Comparison of ENCODE assay signal across 8 mouse cellular contexts in genomic region chrX:152342903-152343302, GRCm38 (mm10). TPM values are rescaled to one million over a fixed set of nuclear protein-coding genes. Genes with fewer than 3 reads are reported as not detected.
DNase-seq lines count a peak whose midpoint lies in the region; ATAC-seq and TF ChIP-seq lines count a peak whose summit lies in the region.

No protein-coding gene starts in this region.

- H3K4me1 ChIP-seq in kidney, adult 2 months (ENCODE audit: control insufficient read depth, insufficient read depth, low read length), result 0 out of 2 replicates have a peak, but pooled peaks cover 3% of the 10 kb centered on the region
- peaks cover 7% of the 10 kb centered on the region; the same call in 1 of the 2 replicates for H3K4me1 ChIP-seq in bone marrow macrophage, adult 2 months (ENCODE audit: control insufficient read depth, insufficient read depth, low read length)
- peaks cover 16% of the 10 kb centered on the region for H3K4me1 ChIP-seq in hindbrain, embryonic 15.5 days (replicated peaks)
- peaks cover 22% of the 10 kb centered on the region for H3K4me1 ChIP-seq in midbrain, embryonic 13.5 days (replicated peaks)

- no peaks in the 10 kb centered on the region for H3K27me3 ChIP-seq in kidney, adult 2 months (replicated peaks; ENCODE audit: control insufficient read depth, insufficient read depth, low read length)
- H3K27me3 ChIP-seq in hindbrain, embryonic 15.5 days, result peaks cover 60% of the 10 kb centered on the region
- H3K27me3 ChIP-seq in midbrain, embryonic 13.5 days, result peaks cover 92% of the 10 kb centered on the region

- no peak for ATAC-seq in hindbrain, embryonic 15.5 days (ENCODE audit: low FRiP score, low read depth)
- no peak for ATAC-seq in midbrain, embryonic 13.5 days

- TF ChIP-seq CTCF in kidney, adult 2 months (conservative IDR thresholded peaks at IDR 0.05; ENCODE audit: insufficient read depth, insufficient read length, low read depth, low read length), result no peak
- TF ChIP-seq CTCF in bone marrow macrophage, adult 2 months (IDR thresholded peaks at IDR 0.05; ENCODE audit: low read depth, low read length), result no peak

- 19% methylated on average over 6 of the region's 6 CpGs for WGBS in kidney, adult 2 months
- WGBS in hindbrain, embryonic 15.5 days, result 31% methylated on average over 6 of the region's 6 CpGs
- WGBS in midbrain, embryonic 13.5 days, result 32% methylated on average over 6 of the region's 6 CpGs

- H3K36me3 ChIP-seq in kidney, adult 2 months (ENCODE audit: control insufficient read depth, insufficient read depth, low read length), result no peaks in the 10 kb centered on the region
- peaks cover 13% of the 10 kb centered on the region; the same call in 1 of the 2 replicates for H3K36me3 ChIP-seq in hindbrain, embryonic 15.5 days
- H3K36me3 ChIP-seq in midbrain, embryonic 13.5 days, result peaks cover 32% of the 10 kb centered on the region

- H3K27ac ChIP-seq in kidney, adult 2 months (ENCODE audit: insufficient read depth, low read depth, low read length), result peak overlapping the region; percentile 71
- peak overlapping the region; percentile 77 for H3K27ac ChIP-seq in bone marrow macrophage, adult 2 months (ENCODE audit: insufficient read depth, low read depth, low read length)
- H3K27ac ChIP-seq in hindbrain, embryonic 15.5 days (replicated peaks), result peak overlapping the region; percentile 91
- H3K27ac ChIP-seq in midbrain, embryonic 13.5 days, result peak overlapping the region; percentile 87

- H3K4me3 ChIP-seq in kidney, adult 2 months (ENCODE audit: insufficient read depth, low read depth, low read length), result peak overlapping the region; percentile 87
- H3K4me3 ChIP-seq in bone marrow macrophage, adult 2 months (ENCODE audit: insufficient read depth, low read length), result peak overlapping the region; percentile 51
- H3K4me3 ChIP-seq in hindbrain, embryonic 15.5 days, result peak overlapping the region; percentile 63
- peak overlapping the region; percentile 65 for H3K4me3 ChIP-seq in midbrain, embryonic 13.5 days (replicated peaks)

- TF ChIP-seq POLR2A in kidney, adult 2 months (IDR thresholded peaks at IDR 0.05; ENCODE audit: low read depth, low read length), result no peak
- TF ChIP-seq POLR2A in bone marrow macrophage, adult 2 months (IDR thresholded peaks at IDR 0.05; ENCODE audit: borderline replicate concordance, low read depth, low read length), result no peak

- peak overlapping the region; percentile 62 for H3K4me2 ChIP-seq in hindbrain, embryonic 15.5 days
- peak overlapping the region; percentile 49 for H3K4me2 ChIP-seq in midbrain, embryonic 13.5 days (replicated peaks)

- no peak overlapping the region for H3K9ac ChIP-seq in hindbrain, embryonic 15.5 days
- no peak overlapping the region for H3K9ac ChIP-seq in midbrain, embryonic 13.5 days (replicated peaks)

- DNase-seq in kidney, adult 2 months, result no peak
- DNase-seq in kidney, adult 9 months, result no peak
- no peak for DNase-seq in adrenal gland, adult 8-10 months
- no peak for DNase-seq in adrenal gland, adult (ENCODE audit: inconsistent age in 2 of 2, low spot score in 1 of 2)
- no peak for DNase-seq in ovary, postnatal 10 days (ENCODE audit: low spot score)

- H3K9me3 ChIP-seq in hindbrain, embryonic 15.5 days, result no peaks in the 10 kb centered on the region
- no peaks in the 10 kb centered on the region for H3K9me3 ChIP-seq in midbrain, embryonic 13.5 days

RNA-seq across cellular contexts. Expression of gene Tspyl2, which starts 0.7 kb away (rescaled TPM):
- polyA plus RNA-seq in kidney, adult 2 months (2012; rRNA removed), result 16.5 and 19.1 TPM in 2 replicates
- 23.6 and 32.4 TPM in 2 replicates for polyA plus RNA-seq in bone marrow macrophage, adult 2 months (2012; ENCODE audit: insufficient read depth, insufficient read length, missing spikeins)
- 53.1 and 63.9 TPM in 2 replicates for polyA plus RNA-seq in hindbrain, embryonic 15.5 days (2015; fragmentation: Nextera tagmentation; extraction: Ambion mirVana)
- polyA plus RNA-seq in midbrain, embryonic 13.5 days (2015; fragmentation: Nextera tagmentation; extraction: Ambion mirVana), result 50.8 and 56.4 TPM in 2 replicates
- total RNA-seq in adrenal gland, adult 8-10 months (2022), result 10 to 100 TPM; 43.6 to 97.6 (median 77.6) TPM

RNA-seq across cellular contexts. Expression of gene Kantr, which starts 15.6 kb away (rescaled TPM):
- 7.1 and 8.4 TPM in 2 replicates for polyA plus RNA-seq in kidney, adult 2 months (2012; rRNA removed)
- polyA plus RNA-seq in bone marrow macrophage, adult 2 months (2012; ENCODE audit: insufficient read depth, insufficient read length, missing spikeins), result 18.9 and 21.0 TPM in 2 replicates
- 30.3 and 32.9 TPM in 2 replicates for polyA plus RNA-seq in hindbrain, embryonic 15.5 days (2015; fragmentation: Nextera tagmentation; extraction: Ambion mirVana)
- polyA plus RNA-seq in midbrain, embryonic 13.5 days (2015; fragmentation: Nextera tagmentation; extraction: Ambion mirVana), result 29.7 and 31.7 TPM in 2 replicates
- 10 to 100 TPM; 12.9 to 21.2 (median 18.2) TPM for total RNA-seq in adrenal gland, adult 8-10 months (2022)

RNA-seq across cellular contexts. Expression of gene Gpr173, which starts 25.6 kb away (rescaled TPM):
- polyA plus RNA-seq in kidney, adult 2 months (2012; rRNA removed), result 2.2 TPM in 2 replicates
- not detected in 2 replicates for polyA plus RNA-seq in bone marrow macrophage, adult 2 months (2012; ENCODE audit: insufficient read depth, insufficient read length, missing spikeins)
- polyA plus RNA-seq in hindbrain, embryonic 15.5 days (2015; fragmentation: Nextera tagmentation; extraction: Ambion mirVana), result 10.3 and 10.5 TPM in 2 replicates
- 10.8 and 12.2 TPM in 2 replicates for polyA plus RNA-seq in midbrain, embryonic 13.5 days (2015; fragmentation: Nextera tagmentation; extraction: Ambion mirVana)
- total RNA-seq in adrenal gland, adult 8-10 months (2022), result 1 to 10 TPM; 1.2 to 4.1 (median 2.9) TPM
